Mouse (Mus musculus) hindbrain, embryonic 16.5 days (tissue): Measurements from ENCODE around the gene Six3. TPM values are rescaled to one million over a fixed set of nuclear protein-coding genes. Genes with fewer than 3 reads are reported as not detected.

Experiments
- ATAC-seq: fragments of 200-750 bp; cut with Nextera tagmentation; 2 replicates; pipeline ENCODE4 v1.8.0; 2017; ENCODE audit warnings: moderate TSS enrichment, moderate library complexity
- H3K27ac ChIP-seq: fragments of 300-500 bp; sonication (generic); 2 replicates; pipeline ENCODE4 v1.5.1; 2014; ENCODE audit warnings: low read depth, mild to moderate bottlenecking, control low read depth, low read length, moderate library complexity
- H3K27me3 ChIP-seq: fragments of 300-500 bp; sonication (generic); replicated peaks from 2 replicates; pipeline ENCODE4 v1.6.1; 2014; ENCODE audit warnings: low read length; ENCODE audit not compliant: control insufficient read depth, insufficient read depth
- H3K36me3 ChIP-seq: fragments of 300-500 bp; sonication (generic); 2 replicates; pipeline ENCODE4 v1.6.1; 2014; ENCODE audit warnings: mild to moderate bottlenecking, low read length, moderate library complexity, mixed read lengths; ENCODE audit not compliant: control insufficient read depth, insufficient read depth
- H3K4me1 ChIP-seq: fragments of 300-500 bp; sonication (generic); 2 replicates; pipeline ENCODE4 v1.6.1; 2014; ENCODE audit warnings: low read depth, low read length; ENCODE audit not compliant: control insufficient read depth, insufficient read depth
- H3K4me2 ChIP-seq: fragments of 300-500 bp; sonication (generic); 2 replicates; pipeline ENCODE4 v1.6.1; 2014; ENCODE audit warnings: mild to moderate bottlenecking, low read length, control low read depth, moderate library complexity
- H3K4me3 ChIP-seq: fragments of 300-500 bp; sonication (generic); 2 replicates; pipeline ENCODE4 v1.5.1; 2014; ENCODE audit warnings: mild to moderate bottlenecking, low read length, control low read depth, moderate library complexity
- H3K9ac ChIP-seq: fragments of 300-500 bp; sonication (generic); 2 replicates; pipeline ENCODE4 v1.6.1; 2014; ENCODE audit warnings: low read depth, mild to moderate bottlenecking, control low read depth, low read length, moderate library complexity
- H3K9me3 ChIP-seq: fragments of 300-500 bp; sonication (generic); 2 replicates; pipeline ENCODE4 v1.6.1; 2014; ENCODE audit warnings: mild to moderate bottlenecking, low read length, moderate library complexity; ENCODE audit not compliant: control insufficient read depth
- WGBS: fragments of 180-500 bp; shearing (Covaris S2); extraction: QIAGEN DNeasy Blood & Tissue Kit; methylation state at CpG from one replicate; pipeline ENCODE4 v1.1.7; 2014; 5-methylcytosine and 5-hydroxymethylcytosine counted together
- polyA plus RNA-seq: library from polyadenylated mRNA; unstranded; fragments of >200 nt; fragmentation: Nextera tagmentation; extraction: Ambion mirVana; gene quantifications from 2 replicates; pipeline ENCODE4 v1.2.1, GENCODE M21; 2015

Gene Six3
- polyA plus RNA-seq, 1 experiment from 2014 or later = 0.06 TPM

- no peak for ATAC-seq
- H3K27ac ChIP-seq = no peak overlapping the region
- WGBS = under 1% methylated on average over 34 of the region's 36 CpGs
- H3K9ac ChIP-seq = no peak overlapping the region
- H3K4me1 ChIP-seq = peaks cover 10% of the 10 kb centered on the region
- H3K4me3 ChIP-seq = no peak overlapping the region
- H3K36me3 ChIP-seq = no peaks in the 10 kb centered on the region
- peaks cover 86% of the 10 kb centered on the region for H3K27me3 ChIP-seq
- no peaks in the 10 kb centered on the region for H3K9me3 ChIP-seq
- peak overlapping the region; percentile 31 for H3K4me2 ChIP-seq
Observed at GRCm38 (mm10) chr17:85617566-85618358, 4.4 kb downstream of the Six3 start.

DNA sequence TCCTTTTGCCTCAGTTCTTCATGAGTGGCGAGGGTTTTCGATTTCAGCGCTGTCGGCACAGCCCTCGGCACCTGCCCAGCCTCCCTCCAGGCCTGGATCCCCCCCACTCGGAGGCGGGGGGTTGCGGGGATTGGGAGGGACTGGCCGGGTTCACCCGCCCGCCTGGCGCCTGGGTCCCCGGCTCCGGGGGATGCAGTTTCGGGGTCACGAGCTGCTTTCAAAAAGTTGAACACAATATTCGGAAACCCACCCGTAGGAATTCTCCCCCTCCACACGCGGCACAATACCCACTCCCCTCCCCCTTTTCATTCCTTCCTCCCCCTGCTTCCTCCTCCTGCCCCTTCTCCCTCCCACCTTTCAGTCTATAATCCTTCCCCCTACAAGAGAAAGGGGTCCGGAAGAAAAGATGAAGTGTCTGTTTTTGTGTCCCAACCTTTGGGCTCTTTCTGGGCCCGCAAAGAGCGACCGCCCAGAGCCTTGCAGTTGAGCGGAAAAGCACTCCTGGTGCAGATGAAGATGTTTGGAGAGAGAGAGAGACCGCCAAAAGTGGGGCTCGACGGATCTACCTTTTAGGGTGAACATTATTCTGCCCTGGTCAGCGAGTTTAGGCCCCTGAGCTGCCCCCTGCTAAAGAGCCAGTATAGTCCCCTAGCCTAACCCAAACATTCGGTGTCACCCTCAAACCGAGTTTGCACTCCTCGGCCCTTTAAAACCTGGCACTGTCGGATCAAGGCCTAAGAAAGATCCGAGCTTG lies 5.1 kb downstream of the Six3 start:
- 2% methylated on average over 34 of the region's 34 CpGs for WGBS
- Histone ChIP-seq H3K27ac (no peak overlapping the region), H3K27me3 (peaks cover 78% of the 10 kb centered on the region), H3K4me3 (no peak overlapping the region), H3K4me2 (peak overlapping the region; percentile 31), H3K36me3 (no peaks in the 10 kb centered on the region), H3K4me1 (peaks cover 10% of the 10 kb centered on the region), H3K9ac (no peak overlapping the region), H3K9me3 (no peaks in the 10 kb centered on the region)
- ATAC-seq = no peak

DNA sequence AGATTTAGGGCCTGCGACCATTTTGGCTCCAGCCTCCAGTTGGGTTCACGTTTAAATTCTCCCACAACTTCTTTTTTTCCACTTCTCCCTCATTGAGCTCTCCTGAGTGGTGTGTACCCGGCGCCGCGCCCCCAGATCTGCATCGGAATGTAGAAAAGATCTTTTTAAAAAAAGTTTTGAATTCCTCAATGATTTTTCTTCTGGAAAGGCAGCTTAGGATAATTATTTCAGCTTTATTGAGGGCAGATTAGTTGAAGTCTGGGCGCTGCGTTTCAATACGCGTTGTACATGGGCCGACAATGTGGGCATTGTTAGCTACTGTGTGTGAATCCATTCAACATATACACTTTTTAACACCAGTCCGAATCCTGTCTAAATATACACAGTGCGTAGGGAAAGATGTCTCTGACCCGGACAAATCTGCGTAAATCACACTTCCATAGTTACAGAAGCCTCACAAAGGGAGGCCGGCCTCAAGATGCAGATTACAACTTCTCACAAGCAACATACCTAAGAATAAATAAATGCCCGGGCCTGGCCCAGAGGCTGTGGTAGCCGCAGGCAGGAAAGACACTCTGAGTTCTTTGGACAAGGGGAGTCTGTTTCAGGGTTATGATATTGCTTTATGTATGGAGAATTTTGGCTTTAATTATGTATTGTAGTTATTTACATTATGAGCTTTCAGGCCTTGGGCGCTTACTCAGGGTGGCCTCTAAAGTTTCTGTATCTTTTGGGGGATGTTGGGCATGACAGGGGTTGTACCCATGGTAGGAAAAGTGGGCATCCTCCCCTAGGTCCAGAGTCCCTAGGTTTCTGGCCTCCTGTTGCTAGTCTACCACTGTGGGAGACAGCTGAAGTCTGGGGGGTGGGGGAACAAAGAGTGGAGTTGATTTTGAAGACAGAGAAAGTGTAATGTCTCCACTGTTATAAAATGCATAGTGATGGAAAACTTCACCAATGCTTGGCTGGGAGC lies 6.0 kb downstream of the Six3 start:
- H3K27me3 ChIP-seq = peaks cover 70% of the 10 kb centered on the region
- no peak overlapping the region for H3K27ac ChIP-seq
- no peaks in the 10 kb centered on the region for H3K36me3 ChIP-seq
- H3K4me2 ChIP-seq = no peak overlapping the region
- H3K4me1 ChIP-seq = peaks cover 10% of the 10 kb centered on the region
- H3K4me3 ChIP-seq = no peak overlapping the region
- no peaks in the 10 kb centered on the region for H3K9me3 ChIP-seq
- ATAC-seq = no peak
- H3K9ac ChIP-seq = no peak overlapping the region
- WGBS = 4% methylated on average over 20 of the region's 20 CpGs

DNA sequence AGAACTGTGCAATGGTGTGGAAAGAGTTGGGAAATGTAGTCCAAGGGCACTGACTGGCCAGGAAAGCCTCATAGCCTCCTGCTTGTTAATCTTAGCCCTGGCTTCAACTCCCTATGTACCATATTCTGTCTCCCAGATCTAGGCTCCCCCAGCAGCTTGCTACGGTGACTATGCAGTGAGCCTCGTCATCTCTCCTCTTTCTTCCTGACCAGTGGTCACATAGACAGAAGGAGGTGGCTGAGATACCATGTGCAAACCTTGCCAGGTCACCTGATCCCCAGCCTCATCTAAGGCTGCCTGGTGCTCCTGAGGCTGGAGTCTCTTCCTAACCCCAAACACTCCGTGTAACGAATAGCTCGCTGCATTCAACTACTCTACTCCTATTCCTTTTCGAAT lies 6.7 kb downstream of the Six3 start:
- Histone ChIP-seq H3K27ac (no peak overlapping the region), H3K9me3 (no peaks in the 10 kb centered on the region), H3K4me2 (no peak overlapping the region), H3K36me3 (no peaks in the 10 kb centered on the region), H3K4me1 (peaks cover 10% of the 10 kb centered on the region), H3K27me3 (peaks cover 65% of the 10 kb centered on the region), H3K9ac (no peak overlapping the region), H3K4me3 (no peak overlapping the region)
- no peak for ATAC-seq
- under 1% methylated on average over 6 of the region's 6 CpGs for WGBS

- H3K36me3 ChIP-seq = no peaks in the 10 kb centered on the region
- under 1% methylated on average over 54 of the region's 54 CpGs for WGBS
- H3K9me3 ChIP-seq = no peaks in the 10 kb centered on the region
- no peak overlapping the region for H3K27ac ChIP-seq
- H3K27me3 ChIP-seq = peaks cover 64% of the 10 kb centered on the region
- H3K4me3 ChIP-seq = peak overlapping the region; percentile 28
- no peak for ATAC-seq
- peaks cover 10% of the 10 kb centered on the region for H3K4me1 ChIP-seq
- no peak overlapping the region for H3K9ac ChIP-seq
- peak overlapping the region; percentile 53 for H3K4me2 ChIP-seq
Observed at GRCm38 (mm10) chr17:85620680-85621504, 7.5 kb downstream of the Six3 start.

- no peaks in the 10 kb centered on the region for H3K36me3 ChIP-seq
- H3K4me2 ChIP-seq = peak overlapping the region; percentile 53
- peaks cover 62% of the 10 kb centered on the region for H3K27me3 ChIP-seq
- H3K9ac ChIP-seq = no peak overlapping the region
- 1% methylated on average over 61 of the region's 67 CpGs for WGBS
- H3K4me3 ChIP-seq = peak overlapping the region; percentile 28
- H3K9me3 ChIP-seq = no peaks in the 10 kb centered on the region
- peaks cover 10% of the 10 kb centered on the region for H3K4me1 ChIP-seq
- ATAC-seq = no peak
- no peak overlapping the region for H3K27ac ChIP-seq
Observed at GRCm38 (mm10) chr17:85621505-85622310, 8.3 kb downstream of the Six3 start.

DNA sequence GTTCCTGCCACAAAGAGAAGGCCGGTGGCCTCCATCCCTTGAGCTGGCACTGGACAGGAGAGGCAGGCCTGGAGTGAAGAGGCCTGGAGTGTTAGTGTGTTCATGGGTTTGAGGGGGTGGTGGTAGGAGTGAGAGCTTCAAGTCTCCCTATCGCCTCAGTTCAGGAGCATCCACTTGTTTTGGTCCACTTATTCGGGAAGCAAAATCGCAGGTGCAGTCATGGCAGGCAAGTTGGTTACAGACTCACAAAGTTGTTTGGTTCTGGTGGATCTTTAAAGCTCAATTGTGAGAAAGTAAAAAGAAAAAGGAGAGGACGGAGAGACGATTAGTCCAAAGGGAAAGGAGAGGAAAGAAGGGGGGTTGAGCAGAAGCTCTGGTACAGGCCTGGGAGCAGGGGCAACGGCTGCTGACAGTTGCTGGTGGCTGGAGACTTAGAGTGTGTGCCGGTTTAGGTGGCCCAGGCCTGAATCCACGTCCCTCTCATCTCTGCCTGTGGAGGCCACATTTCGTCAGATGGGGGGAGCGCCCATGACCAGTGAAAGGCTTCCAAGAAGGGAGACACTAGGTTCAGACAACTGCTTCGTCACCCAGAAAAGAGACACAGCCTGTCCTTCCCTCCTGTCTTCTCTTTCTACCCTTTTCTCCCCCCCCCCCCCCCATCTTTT lies 9.2 kb downstream of the Six3 start:
- peaks cover 10% of the 10 kb centered on the region for H3K4me1 ChIP-seq
- H3K9me3 ChIP-seq = no peaks in the 10 kb centered on the region
- H3K9ac ChIP-seq = no peak overlapping the region
- no peaks in the 10 kb centered on the region for H3K36me3 ChIP-seq
- H3K27ac ChIP-seq = no peak overlapping the region
- H3K4me2 ChIP-seq = no peak overlapping the region
- H3K4me3 ChIP-seq = no peak overlapping the region; the same call in 1 of the 2 replicates
- no peak for ATAC-seq
- WGBS = 7% methylated on average over 12 of the region's 12 CpGs
- H3K27me3 ChIP-seq = peaks cover 62% of the 10 kb centered on the region
